Mouse (Mus musculus) ES-E14 (cell line): Measurements from ENCODE around the gene AU040320.

Experiments
- CHD2 ChIP-seq: IDR thresholded peaks from 2 replicates; pipeline ENCODE4 v1.6.1; 2014; ENCODE audit warnings: mild to moderate bottlenecking, low read depth, low read length, inconsistent platforms
- HCFC1 ChIP-seq: IDR thresholded peaks from 2 replicates; pipeline ENCODE4 v1.6.1; 2012; ENCODE audit warnings: low read length, inconsistent platforms, borderline replicate concordance; ENCODE audit not compliant: insufficient read depth
- MAFK ChIP-seq: IDR thresholded peaks from 2 replicates; pipeline ENCODE4 v1.6.1; 2014; ENCODE audit warnings: mild to moderate bottlenecking, low read depth, low read length, inconsistent platforms; ENCODE audit not compliant: insufficient read depth
- ZC3H11A ChIP-seq: IDR thresholded peaks from 2 replicates; pipeline ENCODE4 v1.6.1; 2012; ENCODE audit warnings: low read depth, mild to moderate bottlenecking, inconsistent platforms, low read length, borderline replicate concordance

DNA sequence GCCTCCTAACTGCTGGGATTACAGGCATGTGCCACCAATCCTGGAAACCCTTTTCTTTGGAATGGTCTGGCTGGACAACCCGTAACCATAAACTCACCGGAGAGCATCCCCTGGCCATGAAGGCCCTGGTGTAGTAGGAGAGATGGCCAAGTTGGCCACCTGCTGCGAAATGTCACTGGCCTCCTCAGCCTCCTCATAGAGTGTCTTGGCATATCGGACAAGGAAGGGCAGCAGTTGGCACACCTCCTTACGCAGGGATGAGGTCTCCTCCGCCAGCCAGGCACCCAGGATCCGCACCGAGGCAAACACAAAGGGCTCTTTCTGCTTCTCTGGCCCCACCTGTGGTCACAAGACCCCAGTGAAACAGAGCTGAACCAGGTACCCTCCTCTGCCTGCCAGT, 5.0 kb upstream of the AU040320 start:
- TF ChIP-seq ZC3H11A (no peak), CHD2 (no peak), HCFC1 (no peak), MAFK (no peak)
